Mouse (Mus musculus) NIH3T3 (cell line): ENCODE results near the gene Mcf2l.

Source experiments
- DNase-seq: peaks from one replicate; pipeline ENCODE4 v3.0.0-alpha.2; 2012; ENCODE audit warnings: low read depth

The Mcf2l gene

GRCm38 (mm10) chr8:12951051-12951630 is 77.5 kb downstream of the Mcf2l start:
- DNase-seq = no peak

GRCm38 (mm10) chr8:12952699-12953098 is 79.1 kb downstream of the Mcf2l start:
- DNase-seq = no peak

- no peak for DNase-seq
Measured at GRCm38 (mm10) chr8:12955362-12955879, 81.8 kb downstream of the Mcf2l start.

- no peak for DNase-seq
Measured at GRCm38 (mm10) chr8:12955880-12956279, 82.3 kb downstream of the Mcf2l start.

GRCm38 (mm10) chr8:12956941-12957340 is 83.3 kb downstream of the Mcf2l start:
- no peak for DNase-seq

- DNase-seq = no peak
Measured at GRCm38 (mm10) chr8:12957419-12957818, 83.8 kb downstream of the Mcf2l start.

GRCm38 (mm10) chr8:12960609-12961008 is 87.0 kb downstream of the Mcf2l start:
- DNase-seq = no peak

GRCm38 (mm10) chr8:12961211-12961610 is 87.6 kb downstream of the Mcf2l start:
- DNase-seq = peak; percentile 31

GRCm38 (mm10) chr8:12961821-12962534 is 88.4 kb downstream of the Mcf2l start:
- peak; percentile 56 for DNase-seq

- peak; percentile 14 for DNase-seq
Measured at GRCm38 (mm10) chr8:12962541-12963380, 89.2 kb downstream of the Mcf2l start.

GRCm38 (mm10) chr8:12976290-12976689 is 102.7 kb downstream of the Mcf2l start:
- DNase-seq = no peak

GRCm38 (mm10) chr8:12976723-12977122 is 103.1 kb downstream of the Mcf2l start:
- no peak for DNase-seq

- no peak for DNase-seq
Measured at GRCm38 (mm10) chr8:12977325-12977724, 103.7 kb downstream of the Mcf2l start.

- DNase-seq = no peak
Measured at GRCm38 (mm10) chr8:12978308-12978707, 104.7 kb downstream of the Mcf2l start.

- DNase-seq = peak; percentile 95
Measured at GRCm38 (mm10) chr8:12978726-12979125, 105.1 kb downstream of the Mcf2l start.

GRCm38 (mm10) chr8:12983681-12984467 is 110.3 kb downstream of the Mcf2l start:
- DNase-seq = peak; percentile 80

- no peak for DNase-seq
Measured at GRCm38 (mm10) chr8:12984601-12985243, 111.1 kb downstream of the Mcf2l start.

GRCm38 (mm10) chr8:12985259-12985658 is 111.7 kb downstream of the Mcf2l start:
- no peak for DNase-seq

- DNase-seq = no peak
Measured at GRCm38 (mm10) chr8:12987571-12987970, 114.0 kb downstream of the Mcf2l start.

GRCm38 (mm10) chr8:12988722-12989430 is 115.3 kb downstream of the Mcf2l start:
- peak; percentile 57 for DNase-seq

GRCm38 (mm10) chr8:12991411-12991810 is 117.8 kb downstream of the Mcf2l start:
- no peak for DNase-seq
